Mouse (Mus musculus) G1E-ER4 (cell line): ENCODE data around the gene Otud4. TPM values are rescaled to one million over a fixed set of nuclear protein-coding genes. Genes with fewer than 3 reads are reported as not detected.

Experiments
- GATA1 ChIP-seq: IDR thresholded peaks from one replicate; pipeline ENCODE4 v1.8.0; 2012; ENCODE audit warnings: low read length, inconsistent platforms
- polyA plus RNA-seq: library from polyadenylated mRNA; stranded (reverse); fragments of >175 nt; gene quantifications from 2 replicates; pipeline ENCODE4 v1.2.3, GENCODE M21; 2012

Gene Otud4
- 4.9 and 5.1 TPM in 2 replicates for polyA plus RNA-seq

- TF ChIP-seq GATA1: no peak
These were observed at the start of gene Otud4 for GRCm38 (mm10) chr8:79639586-79640451. Gene Otud4 (plus strand): TSS chr8:79639618.

GRCm38 (mm10) chr8:79600962-79601361 lies 38.5 kb upstream of the Otud4 start:
- TF ChIP-seq GATA1: no peak

DNA sequence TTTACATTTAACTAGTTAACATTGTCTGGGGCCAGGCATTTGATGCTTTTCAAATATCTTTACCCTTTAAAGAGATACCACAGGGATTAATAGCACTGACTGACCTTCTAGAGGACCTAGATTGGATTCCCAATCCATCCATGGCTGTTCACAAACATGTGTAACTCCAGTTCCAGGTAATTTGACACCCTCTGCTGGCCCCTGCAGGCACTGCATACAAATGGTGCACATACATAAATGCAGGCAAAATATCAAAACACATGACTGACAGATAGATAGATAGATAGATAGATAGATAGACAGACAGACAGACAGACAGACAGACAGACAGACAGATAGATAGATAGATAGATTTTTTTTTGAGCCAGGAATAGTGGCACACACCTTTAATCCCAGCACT lies 33.2 kb upstream of the Otud4 start:
- no peak for TF ChIP-seq GATA1

GRCm38 (mm10) chr8:79606751-79607300 lies 32.6 kb upstream of the Otud4 start:
- TF ChIP-seq GATA1: no peak

DNA sequence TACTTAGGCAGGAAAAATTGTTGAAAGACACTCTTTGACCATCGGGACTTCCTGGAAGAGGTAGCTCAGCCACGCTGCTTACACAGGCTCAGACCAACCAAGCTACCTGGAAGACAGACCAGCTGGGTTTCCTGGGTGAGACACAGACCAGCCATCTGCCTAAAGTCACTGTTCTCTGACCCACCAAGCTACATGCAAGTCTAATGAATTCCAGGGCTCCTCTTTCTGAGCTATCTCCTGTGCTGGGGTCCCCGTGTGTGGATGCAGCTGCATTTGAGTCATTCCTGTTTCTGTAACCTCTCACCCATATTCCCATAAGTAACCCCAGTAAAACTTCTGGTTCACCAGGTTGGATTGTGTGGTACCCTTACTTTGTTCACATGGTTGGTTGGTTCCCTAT lies 30.7 kb upstream of the Otud4 start:
- no peak for TF ChIP-seq GATA1

- no peak for TF ChIP-seq GATA1
These were observed 29.1 kb upstream of the Otud4 start for GRCm38 (mm10) chr8:79610268-79610667.

DNA sequence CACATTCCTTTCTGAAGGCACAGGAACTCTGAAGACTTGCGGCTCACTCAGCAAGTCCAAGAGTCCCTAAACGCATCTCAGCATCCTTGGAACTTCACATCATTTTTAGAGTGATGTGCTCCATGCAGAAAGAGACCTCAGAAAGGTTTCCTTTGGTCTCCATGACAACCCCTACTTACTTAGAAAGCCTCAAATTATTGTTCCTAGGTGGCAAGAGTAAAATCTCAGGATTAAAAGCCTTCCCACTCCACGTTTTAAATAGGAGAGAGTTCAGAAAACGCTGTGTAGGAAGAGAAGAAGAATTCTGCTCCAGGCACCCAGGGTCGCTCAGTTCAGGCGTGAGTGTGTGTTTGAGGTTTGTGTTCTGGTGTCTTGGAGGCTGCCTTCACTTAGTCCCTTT lies 27.1 kb upstream of the Otud4 start:
- TF ChIP-seq GATA1: no peak

- TF ChIP-seq GATA1: no peak
These were observed 26.5 kb upstream of the Otud4 start for GRCm38 (mm10) chr8:79612965-79613364.

DNA sequence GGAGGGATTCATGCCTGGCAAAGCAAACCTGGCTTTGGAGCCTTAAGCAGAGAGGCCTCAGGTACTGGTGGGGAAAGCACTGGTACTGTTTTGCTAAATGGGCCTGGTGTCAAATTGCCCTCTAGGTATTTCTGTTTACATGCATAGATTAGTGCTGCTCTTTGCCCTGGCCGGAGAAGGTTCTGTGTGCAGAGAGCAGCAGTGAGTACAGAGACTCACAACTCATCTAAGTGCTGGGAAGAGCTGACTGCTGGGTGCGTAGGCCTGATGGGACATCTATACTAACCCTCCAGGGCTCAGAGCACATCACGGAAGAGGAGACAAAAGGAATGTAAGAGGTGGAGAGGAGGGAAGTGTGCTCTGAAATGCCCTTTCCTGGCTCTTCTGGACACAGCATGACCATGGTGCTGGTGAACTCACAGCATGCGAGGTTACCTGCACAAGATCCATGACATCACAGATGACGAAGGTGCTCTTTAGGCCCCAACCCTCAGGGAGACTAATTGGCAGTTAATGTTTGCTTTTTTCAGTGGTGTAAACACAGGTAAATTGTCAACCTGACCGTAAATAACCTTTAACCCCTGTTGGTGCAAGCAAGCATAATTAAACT lies 23.6 kb upstream of the Otud4 start:
- no peak for TF ChIP-seq GATA1

DNA sequence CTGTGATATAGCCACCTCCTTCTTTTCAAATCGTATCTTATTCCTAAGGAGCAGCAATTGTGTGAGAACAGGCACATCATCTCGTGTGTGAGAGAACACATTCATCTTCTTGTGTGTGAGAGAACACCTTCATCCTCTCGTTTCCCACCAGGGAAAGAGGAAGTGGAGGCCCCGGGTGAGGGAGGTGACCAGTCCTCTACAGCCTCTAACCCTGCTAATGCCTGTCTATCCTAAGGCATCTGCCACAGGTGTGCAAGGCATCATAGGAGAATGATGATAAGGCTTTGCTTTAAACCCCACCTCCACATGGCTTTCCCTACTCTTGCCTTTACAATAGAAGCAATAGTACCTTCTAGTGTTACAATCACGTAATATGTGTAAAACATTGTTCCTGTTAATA lies 20.5 kb upstream of the Otud4 start:
- TF ChIP-seq GATA1: no peak

DNA sequence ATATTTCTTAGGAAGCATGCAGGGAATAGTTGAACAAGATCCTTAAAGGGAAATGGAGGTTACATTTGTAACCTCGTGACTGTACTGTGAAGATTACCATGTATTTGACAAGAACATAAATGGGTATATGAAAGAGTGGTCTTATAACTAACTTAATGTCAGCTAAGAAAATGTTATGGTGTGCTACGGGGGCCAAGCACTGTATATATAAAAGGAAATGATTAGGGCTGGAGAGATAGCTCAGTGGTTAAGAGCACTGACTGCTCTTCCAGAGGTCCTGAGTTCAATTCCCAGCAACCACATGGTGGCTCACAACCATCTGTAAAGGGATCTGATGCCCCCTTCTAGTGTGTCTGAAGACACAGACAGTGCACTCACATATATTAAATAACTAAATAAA lies 20.1 kb upstream of the Otud4 start:
- TF ChIP-seq GATA1: no peak

DNA sequence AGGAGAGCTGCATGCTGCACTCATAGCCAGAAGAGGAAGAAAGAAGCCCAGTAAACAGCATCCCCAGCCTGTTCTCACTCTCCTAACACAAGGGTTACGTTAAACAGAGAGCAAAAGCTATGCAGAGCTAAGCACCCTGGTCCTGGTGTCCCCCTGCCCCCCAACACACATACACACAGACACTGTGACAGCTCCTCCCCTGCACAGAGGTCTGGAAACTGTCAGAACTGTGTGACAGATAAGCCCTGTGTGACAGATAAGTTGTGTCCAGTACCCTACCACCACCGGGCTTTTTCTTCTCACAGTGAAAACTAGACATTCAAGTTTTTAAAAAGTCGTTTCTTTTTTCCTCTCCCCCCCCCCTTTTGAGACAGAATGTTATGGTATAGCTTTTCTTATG lies 19.4 kb upstream of the Otud4 start:
- TF ChIP-seq GATA1: no peak

GRCm38 (mm10) chr8:79620489-79621276 lies 18.7 kb upstream of the Otud4 start:
- TF ChIP-seq GATA1: no peak

DNA sequence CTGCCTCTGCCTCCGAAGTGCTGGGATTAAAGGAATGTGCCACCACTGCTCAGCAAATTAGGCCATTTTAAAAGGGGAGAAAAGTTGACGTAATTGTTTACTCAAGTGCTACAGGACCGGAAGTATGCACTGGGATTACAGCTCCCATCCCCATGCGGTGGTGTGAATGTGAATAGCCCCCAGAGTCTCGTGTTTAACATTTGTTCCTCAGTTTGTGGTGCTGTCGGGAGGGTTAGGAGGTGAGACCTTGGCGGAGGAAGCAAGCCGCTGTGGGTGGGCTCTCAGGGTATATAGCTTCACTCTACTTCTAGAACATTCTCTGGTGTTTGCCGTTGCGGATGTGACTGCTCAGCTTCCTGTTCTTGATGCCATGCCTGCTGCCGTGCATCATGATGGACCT lies 17.1 kb upstream of the Otud4 start:
- no peak for TF ChIP-seq GATA1

DNA sequence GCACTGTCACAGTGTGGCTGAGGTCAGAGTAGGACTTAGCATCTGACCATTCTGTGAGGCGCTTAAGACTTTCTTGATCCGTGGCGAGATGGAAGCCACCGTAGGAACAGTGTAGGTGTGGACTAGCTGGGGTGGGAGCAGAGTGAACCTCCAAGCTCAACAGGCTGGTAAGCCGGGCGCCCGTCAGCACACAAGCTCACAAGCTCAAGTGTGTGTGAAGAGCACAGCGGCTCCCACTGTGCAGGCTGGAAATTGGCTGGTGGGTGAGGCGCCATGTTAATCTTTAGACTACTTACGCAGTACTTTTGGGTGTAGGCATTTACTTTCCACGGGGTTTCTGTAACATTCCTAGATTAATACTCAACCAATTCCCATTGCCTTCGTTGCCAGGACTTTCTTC lies 16.1 kb upstream of the Otud4 start:
- no peak for TF ChIP-seq GATA1

DNA sequence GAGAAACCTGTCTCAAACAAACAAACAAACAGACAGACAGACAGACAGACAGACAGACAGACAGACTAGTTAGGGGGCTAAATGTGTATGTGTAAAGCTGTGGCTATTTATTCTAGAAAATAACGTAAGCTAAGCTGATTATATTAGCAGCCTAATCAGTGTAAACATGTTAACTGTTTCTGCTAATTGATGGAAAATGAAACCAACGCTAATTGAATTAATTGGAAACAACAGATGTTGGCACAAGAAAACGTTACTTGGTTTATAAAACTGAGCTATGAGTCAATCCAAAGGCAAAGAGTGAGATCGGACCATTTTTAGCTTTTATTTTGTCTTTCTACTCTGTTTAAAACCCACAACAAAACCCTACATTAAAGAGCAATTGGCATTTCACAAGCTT lies 15.0 kb upstream of the Otud4 start:
- TF ChIP-seq GATA1: no peak
